Mouse (Mus musculus): ENCODE results near the gene Fam118b.

The Fam118b gene

GRCm38 (mm10) chr9:35197625-35198024, 70.0 kb downstream of the Fam118b start:
- DNase-seq (ENCODE audit: low spot score): no peak

- DNase-seq (ENCODE audit: low spot score): no peak
Observed at GRCm38 (mm10) chr9:35194048-35194447, 73.6 kb downstream of the Fam118b start.

- no peak for DNase-seq (ENCODE audit: low spot score)
Observed at GRCm38 (mm10) chr9:35192983-35193542, 74.5 kb downstream of the Fam118b start.

GRCm38 (mm10) chr9:35188700-35189099, 78.9 kb downstream of the Fam118b start:
- DNase-seq (ENCODE audit: low spot score): no peak

- no peak for DNase-seq (ENCODE audit: low spot score)
Observed at GRCm38 (mm10) chr9:35187351-35187903, 80.2 kb downstream of the Fam118b start.

- no peak for DNase-seq (ENCODE audit: low spot score)
Observed at GRCm38 (mm10) chr9:35186430-35186829, 81.2 kb downstream of the Fam118b start.

- DNase-seq (ENCODE audit: low spot score): no peak
Observed at GRCm38 (mm10) chr9:35183359-35183758, 84.2 kb downstream of the Fam118b start.

- no peak for DNase-seq (ENCODE audit: low spot score)
Observed at GRCm38 (mm10) chr9:35182832-35183231, 84.8 kb downstream of the Fam118b start.

GRCm38 (mm10) chr9:35176124-35176659, 91.4 kb downstream of the Fam118b start:
- no peak for DNase-seq (ENCODE audit: low spot score)

GRCm38 (mm10) chr9:35175251-35176123, 92.1 kb downstream of the Fam118b start, which contains the start of gene Dcps:
Dcps (minus strand) TSS chr9:35176061.
- peak; percentile 85 for DNase-seq (ENCODE audit: low spot score)

- DNase-seq (ENCODE audit: low spot score): no peak
Observed at GRCm38 (mm10) chr9:35173331-35173730, 94.3 kb downstream of the Fam118b start.

GRCm38 (mm10) chr9:35170071-35170470, 97.5 kb downstream of the Fam118b start:
- DNase-seq (ENCODE audit: low spot score): no peak
